Mouse (Mus musculus) gastrocnemius, postnatal 10 days (tissue): Measurements from ENCODE around the gene Ube2d2b. TPM values are rescaled to one million over a fixed set of nuclear protein-coding genes. Genes with fewer than 3 reads are reported as not detected.

ENCODE experiments used
- DNase-seq: peaks from one replicate; pipeline ENCODE4 v3.0.0; 2021; ENCODE audit warnings: mixed read lengths
- long read RNA-seq, 2 experiments: library from polyadenylated mRNA; stranded (forward); transcript quantifications; one replicate each; pipeline ENCODE4 v2.0.0; 2021
- total RNA-seq, 2 experiments: library from RNA; stranded (reverse); gene quantifications; 2 replicates each; pipeline ENCODE4 v1.2.3; 2021

The Ube2d2b gene
- total RNA-seq, result not detected
- long read RNA-seq, experiment 1, partial matches to known transcripts, result 0 of 1 reads
- long read RNA-seq, experiment 1, other reads (novel, unspliced or antisense), result 0 of 1 reads
- long read RNA-seq, experiment 2, result 0 reads

- DNase-seq, result no peak
Measured at GRCm38 (mm10) chr5:107829998-107830560, at the start of gene Ube2d2b. TSS of gene Ube2d2b (plus strand) at chr5:107830099.

GRCm38 (mm10) chr5:107782360-107782759 is 47.5 kb upstream of the Ube2d2b start:
- no peak for DNase-seq

DNA sequence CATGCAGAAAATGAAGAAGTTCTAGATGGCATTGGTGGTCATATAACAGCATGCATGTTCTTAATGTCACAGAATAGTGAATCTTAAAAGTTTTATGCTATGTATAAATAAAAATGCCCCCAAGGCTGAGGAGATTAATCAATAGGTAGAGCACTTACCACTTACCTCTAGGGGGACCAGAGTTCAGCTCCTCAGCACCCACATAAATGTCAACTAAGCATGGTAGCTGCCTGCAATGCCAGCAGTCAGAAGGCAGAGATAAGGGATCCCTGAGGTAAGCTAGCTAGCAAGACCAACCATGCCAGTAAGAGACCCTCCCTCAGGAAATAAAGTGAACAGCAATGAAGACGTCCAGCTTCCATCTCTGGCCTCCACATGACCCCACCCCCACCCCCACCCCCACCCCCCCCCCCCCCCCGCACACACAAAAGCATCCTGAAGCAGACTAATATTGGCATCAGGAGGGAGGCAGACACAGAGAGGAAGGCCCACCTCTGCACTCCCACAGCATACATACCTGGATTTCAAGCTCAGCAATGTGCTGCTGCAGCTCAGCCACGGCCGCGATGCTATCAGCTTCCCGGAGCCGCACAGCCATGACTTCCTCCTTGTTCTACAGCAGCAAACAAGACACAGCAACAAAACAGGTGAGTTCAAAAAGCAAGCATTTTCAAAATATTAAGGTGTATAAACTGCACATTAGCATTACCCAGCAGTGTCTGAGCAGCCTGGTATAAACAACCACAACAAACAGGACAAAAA is 42.0 kb upstream of the Ube2d2b start:
- DNase-seq, result no peak

- DNase-seq, result no peak
Measured at GRCm38 (mm10) chr5:107789492-107789891, 40.4 kb upstream of the Ube2d2b start.

- no peak for DNase-seq
Measured at GRCm38 (mm10) chr5:107791966-107792365, 37.9 kb upstream of the Ube2d2b start.

- no peak for DNase-seq
Measured at GRCm38 (mm10) chr5:107792516-107792915, 37.4 kb upstream of the Ube2d2b start.

GRCm38 (mm10) chr5:107793258-107793657 is 36.6 kb upstream of the Ube2d2b start:
- no peak for DNase-seq

- DNase-seq, result no peak
Measured at GRCm38 (mm10) chr5:107793927-107794326, 36.0 kb upstream of the Ube2d2b start.

GRCm38 (mm10) chr5:107798290-107798689 is 31.6 kb upstream of the Ube2d2b start:
- DNase-seq, result no peak

DNA sequence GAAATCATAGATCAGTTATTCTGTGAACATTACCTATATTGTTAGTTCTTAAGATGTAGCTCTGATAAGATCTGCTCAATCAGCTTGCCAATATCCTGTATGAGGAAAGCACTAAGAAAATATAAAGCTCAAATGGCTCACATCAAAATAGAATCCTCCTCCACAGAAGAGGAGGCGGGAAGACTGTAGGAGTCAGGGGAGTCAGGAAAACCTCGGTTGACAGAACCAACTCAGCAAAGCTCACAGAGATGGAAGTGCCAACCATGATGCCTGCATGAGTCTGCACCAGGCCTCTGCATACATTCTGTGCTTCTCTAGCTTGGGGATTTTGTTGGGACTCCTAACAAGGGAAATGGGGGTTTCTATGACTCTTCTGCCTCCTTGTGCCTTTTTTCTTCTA is 28.7 kb upstream of the Ube2d2b start:
- DNase-seq, result no peak

DNA sequence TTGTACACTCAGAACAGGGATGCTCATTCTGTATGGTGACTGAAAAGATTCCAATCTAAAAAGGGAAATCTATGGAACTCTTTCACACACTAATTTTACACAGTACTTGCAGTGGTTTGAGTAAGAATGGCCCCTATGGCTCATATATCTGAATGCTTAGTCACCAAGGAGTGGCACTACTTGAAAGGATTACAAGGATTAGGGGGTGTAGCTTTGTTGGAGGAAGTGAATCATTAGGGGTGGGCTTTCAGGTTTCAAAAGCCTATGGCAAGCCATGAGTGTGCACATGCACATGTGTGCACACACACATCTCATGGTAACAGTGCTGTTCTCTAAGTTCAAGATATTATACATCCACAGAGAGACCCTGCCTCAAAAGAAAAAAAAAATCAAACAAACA is 27.3 kb upstream of the Ube2d2b start:
- DNase-seq, result no peak

DNA sequence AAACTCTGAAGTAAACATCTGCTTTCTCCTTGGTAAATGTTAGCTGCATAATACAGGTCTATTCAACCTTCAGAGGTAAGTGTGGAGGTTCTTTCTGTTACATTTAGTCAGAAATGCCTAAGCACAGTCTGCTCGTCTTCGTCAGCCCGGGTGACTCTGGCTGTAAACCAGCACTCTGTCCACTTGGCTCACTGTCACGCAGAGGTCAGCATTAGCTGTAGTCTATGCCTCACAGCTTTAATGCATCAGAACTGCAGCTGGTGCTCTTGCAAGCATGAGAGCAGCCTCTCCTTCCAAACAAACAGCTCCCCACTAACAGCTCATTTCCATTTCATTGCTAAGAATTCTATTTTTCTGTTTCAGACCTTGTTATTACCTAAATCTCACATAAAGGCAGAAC is 22.4 kb upstream of the Ube2d2b start:
- peak; percentile 24 for DNase-seq

GRCm38 (mm10) chr5:107814651-107815050 is 15.2 kb upstream of the Ube2d2b start:
- DNase-seq, result no peak

DNA sequence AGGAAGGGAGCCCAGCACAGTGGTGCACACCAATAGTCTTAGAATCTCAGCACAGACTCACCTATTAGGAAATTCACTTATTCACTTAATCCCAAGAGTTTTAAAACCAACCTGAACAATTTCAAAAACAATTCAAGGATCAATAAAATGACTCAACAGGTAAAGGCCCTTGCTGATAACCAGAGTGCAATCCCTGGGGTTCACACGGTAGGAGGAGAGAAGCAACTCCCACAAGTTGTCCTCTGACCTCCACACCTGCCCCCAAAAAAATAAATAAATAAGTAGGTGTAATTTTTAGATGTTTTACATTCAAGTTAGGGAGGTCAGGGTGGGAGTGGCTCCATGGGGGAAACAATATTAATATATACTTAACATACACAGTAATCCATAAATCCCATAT is 7.4 kb upstream of the Ube2d2b start:
- DNase-seq, result no peak

GRCm38 (mm10) chr5:107831351-107831750 is 1.5 kb downstream of the Ube2d2b start:
- DNase-seq, result no peak

- DNase-seq, result no peak
Measured at GRCm38 (mm10) chr5:107834287-107834686, 4.4 kb downstream of the Ube2d2b start.

DNA sequence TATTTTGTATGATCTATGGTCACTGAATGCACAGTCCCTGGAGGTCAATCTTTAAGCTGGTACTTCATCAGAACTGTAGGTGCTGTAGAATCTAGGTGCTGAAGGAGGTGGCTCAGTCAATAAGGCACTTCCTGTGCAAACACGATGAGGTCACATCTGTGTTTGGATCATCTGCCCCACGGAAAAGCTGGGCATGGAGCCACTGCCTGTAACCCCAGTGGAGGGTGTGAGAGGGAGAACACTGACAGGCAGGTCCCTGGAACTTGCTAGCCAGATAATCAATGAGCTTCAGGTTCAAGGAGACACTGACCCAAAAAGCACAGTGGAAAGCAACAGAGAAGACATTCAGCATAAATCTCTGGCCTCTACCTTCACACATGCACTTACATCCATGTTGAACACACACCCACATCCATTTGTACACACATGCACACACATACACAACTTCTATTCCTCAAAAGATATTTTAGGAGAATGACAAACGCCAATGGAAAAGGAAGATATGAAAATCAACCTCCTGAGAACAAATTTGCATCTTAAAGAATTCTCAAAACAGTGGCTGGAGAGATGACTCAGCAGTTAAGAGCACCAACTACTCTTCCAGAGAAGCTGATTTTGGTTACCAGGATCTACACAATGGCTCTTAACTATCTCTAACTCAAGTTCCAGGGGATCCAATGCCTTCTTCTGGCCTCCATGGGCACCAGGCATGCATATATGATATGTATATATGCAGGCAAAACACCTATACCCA is 9.2 kb downstream of the Ube2d2b start:
- peak; percentile 12 for DNase-seq

- no peak for DNase-seq
Measured at GRCm38 (mm10) chr5:107840549-107841238, 10.8 kb downstream of the Ube2d2b start.

DNA sequence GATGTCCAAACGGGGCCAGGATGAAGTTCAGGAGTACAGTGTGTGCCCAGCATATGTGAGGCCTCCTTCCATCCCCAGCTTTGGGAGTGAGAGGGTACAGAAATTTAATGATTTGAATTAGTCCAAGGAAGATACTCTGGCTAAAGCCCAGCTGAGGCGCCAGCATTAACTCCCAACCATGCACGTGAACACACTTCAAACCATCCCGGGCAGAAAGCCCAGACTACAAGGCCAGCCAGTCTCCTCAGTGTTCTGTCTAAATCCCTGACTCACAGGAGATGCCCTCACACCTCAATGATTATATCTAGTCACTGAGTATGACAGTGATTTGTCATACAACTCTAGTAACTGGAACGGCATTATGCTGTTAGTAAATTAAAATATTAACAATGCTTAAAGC is 17.4 kb downstream of the Ube2d2b start:
- no peak for DNase-seq

- DNase-seq, result no peak
Measured at GRCm38 (mm10) chr5:107847817-107848216, 17.9 kb downstream of the Ube2d2b start.

DNA sequence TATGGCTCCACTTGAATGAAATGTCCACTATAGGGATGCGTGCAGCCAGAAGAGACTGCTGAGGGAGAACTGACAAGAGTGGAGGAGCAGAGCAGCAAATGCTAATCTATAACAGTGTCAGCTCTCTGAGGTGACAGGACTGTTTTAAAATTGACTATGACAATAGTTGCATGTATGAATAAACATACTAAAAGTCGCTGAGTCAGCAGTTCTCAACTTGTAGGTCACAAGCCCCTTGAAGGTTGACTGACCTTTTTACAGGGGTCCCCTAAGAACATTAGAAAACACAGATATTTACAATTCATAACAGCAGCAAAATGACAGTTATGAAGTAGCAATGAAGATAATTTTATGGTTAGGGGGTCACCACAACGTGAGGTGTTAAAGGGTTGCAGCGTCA is 19.1 kb downstream of the Ube2d2b start:
- no peak for DNase-seq

- DNase-seq, result peak; percentile 12
Measured at GRCm38 (mm10) chr5:107853807-107854206, 23.9 kb downstream of the Ube2d2b start.

DNA sequence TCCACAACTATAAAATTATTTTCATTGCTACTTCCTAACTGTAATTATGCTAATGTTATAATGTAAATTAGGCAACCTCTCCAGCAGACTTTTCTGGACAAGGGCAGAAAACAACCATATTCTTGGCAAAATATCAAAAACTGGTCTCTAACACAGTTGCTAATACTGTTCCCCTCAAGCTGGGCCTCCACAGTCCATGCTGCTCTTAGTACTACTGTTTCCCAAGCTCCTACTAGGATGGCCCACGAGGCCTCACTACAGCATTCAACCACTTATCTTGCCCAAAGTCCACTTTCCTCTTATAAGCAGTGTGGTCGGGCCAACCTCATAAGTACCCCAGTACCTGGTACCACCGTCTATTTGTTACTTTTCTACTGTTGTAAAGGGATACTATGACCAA is 24.7 kb downstream of the Ube2d2b start:
- DNase-seq, result no peak
